Mouse (Mus musculus) small intestine, adult 2 months (tissue): Measurements from ENCODE around the gene Sdhb.

Experiments used
- CTCF ChIP-seq: fragments of 200-500 bp; IDR thresholded peaks from 2 replicates; pipeline ENCODE4 v1.5.1; 2012; ENCODE audit warnings: low read depth, mild to moderate bottlenecking, control low read depth, inconsistent platforms, low read length, moderate library complexity, mixed read lengths; ENCODE audit not compliant: insufficient replicate concordance, insufficient read length; ENCODE audit errors: extremely low read depth
- POLR2A ChIP-seq: fragments of 200-500 bp; IDR thresholded peaks from 2 replicates; pipeline ENCODE4 v1.6.1; 2012; ENCODE audit warnings: low read depth, mild to moderate bottlenecking, control low read depth, inconsistent platforms, low read length, moderate library complexity

DNA sequence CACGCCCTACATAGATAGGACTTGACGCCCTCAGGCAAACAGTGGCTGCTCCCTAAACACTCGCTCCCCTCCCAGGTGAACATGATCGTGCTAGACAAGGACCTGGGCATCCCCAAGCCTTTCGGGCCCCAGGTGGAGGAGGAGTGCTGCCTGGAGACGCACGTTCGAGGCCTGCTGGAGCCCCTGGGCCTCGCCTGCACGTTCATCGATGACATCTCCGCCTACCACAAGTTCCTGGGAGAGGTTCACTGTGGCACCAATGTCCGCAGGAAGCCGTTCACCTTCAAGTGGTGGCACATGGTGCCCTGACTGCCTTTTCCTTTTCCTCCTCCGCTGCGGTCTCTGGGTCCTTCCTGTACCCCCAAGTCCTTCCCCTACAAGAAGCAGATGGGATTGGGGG is 11.4 kb upstream of the Sdhb start:
- TF ChIP-seq CTCF, result no peak
- no peak for TF ChIP-seq POLR2A
